Mouse (Mus musculus): Measurements from ENCODE around the gene Ldha. TPM values are rescaled to one million over a fixed set of nuclear protein-coding genes. Genes with fewer than 3 reads are reported as not detected.
A peak's percentile ranks its signal among the peaks of the same experiment; 100 is the strongest.

Gene Ldha
- polyA plus RNA-seq, 1 experiment from 2014 or later: 1,396 TPM

GRCm38 (mm10) chr7:46834994-46835610 lies 6.2 kb upstream of the Ldha start:
- no peak for ATAC-seq (ENCODE audit: low FRiP score, low TSS enrichment)
- Histone ChIP-seq H3K9ac (ENCODE audit: low read depth, low read length) (0 out of 2 replicates have a peak overlapping the region, but pooled peaks have one; percentile 28), H3K4me2 (replicated peaks; ENCODE audit: low read depth, low read length) (no peak overlapping the region), H3K4me3 (ENCODE audit: low read length) (no peak overlapping the region), H3K9me3 (ENCODE audit: control insufficient read depth, low read length) (no peaks in the 10 kb centered on the region), H3K36me3 (ENCODE audit: control insufficient read depth, insufficient read depth, low read length) (no peaks in the 10 kb centered on the region), H3K4me1 (ENCODE audit: control insufficient read depth, insufficient read depth, low read length) (peaks cover 27% of the 10 kb centered on the region), H3K27me3 (ENCODE audit: control insufficient read depth, insufficient read depth, low read length) (no peaks in the 10 kb centered on the region), H3K27ac (ENCODE audit: low read depth, low read length) (no peak overlapping the region)
- WGBS: 36% methylated on average over 14 of the region's 14 CpGs

GRCm38 (mm10) chr7:46836357-46836756 lies 4.9 kb upstream of the Ldha start:
- peaks cover 27% of the 10 kb centered on the region for H3K4me1 ChIP-seq (ENCODE audit: control insufficient read depth, insufficient read depth, low read length)
- no peak overlapping the region for H3K4me2 ChIP-seq (replicated peaks; ENCODE audit: low read depth, low read length)
- WGBS: 87% methylated on average over 5 of the region's 5 CpGs
- H3K9me3 ChIP-seq (ENCODE audit: control insufficient read depth, low read length): no peaks in the 10 kb centered on the region
- no peak for ATAC-seq (ENCODE audit: low FRiP score, low TSS enrichment)
- no peak overlapping the region for H3K9ac ChIP-seq (ENCODE audit: low read depth, low read length)
- H3K4me3 ChIP-seq (ENCODE audit: low read length): no peak overlapping the region
- H3K27me3 ChIP-seq (ENCODE audit: control insufficient read depth, insufficient read depth, low read length): no peaks in the 10 kb centered on the region
- no peaks in the 10 kb centered on the region for H3K36me3 ChIP-seq (ENCODE audit: control insufficient read depth, insufficient read depth, low read length)
- H3K27ac ChIP-seq (ENCODE audit: low read depth, low read length): no peak overlapping the region

- no peak overlapping the region for H3K27ac ChIP-seq (ENCODE audit: low read depth, low read length)
- H3K9ac ChIP-seq (ENCODE audit: low read depth, low read length): no peak overlapping the region
- peaks cover 27% of the 10 kb centered on the region for H3K4me1 ChIP-seq (ENCODE audit: control insufficient read depth, insufficient read depth, low read length)
- no peaks in the 10 kb centered on the region for H3K9me3 ChIP-seq (ENCODE audit: control insufficient read depth, low read length)
- no peaks in the 10 kb centered on the region for H3K27me3 ChIP-seq (ENCODE audit: control insufficient read depth, insufficient read depth, low read length)
- 45% methylated on average over 5 of the region's 5 CpGs for WGBS
- no peaks in the 10 kb centered on the region for H3K36me3 ChIP-seq (ENCODE audit: control insufficient read depth, insufficient read depth, low read length)
- no peak for ATAC-seq (ENCODE audit: low FRiP score, low TSS enrichment)
- H3K4me3 ChIP-seq (ENCODE audit: low read length): no peak overlapping the region
- H3K4me2 ChIP-seq (replicated peaks; ENCODE audit: low read depth, low read length): no peak overlapping the region
These were observed 4.2 kb upstream of the Ldha start for GRCm38 (mm10) chr7:46837073-46837472.

- Histone ChIP-seq H3K9me3 (ENCODE audit: control insufficient read depth, low read length) (no peaks in the 10 kb centered on the region), H3K27me3 (ENCODE audit: control insufficient read depth, insufficient read depth, low read length) (no peaks in the 10 kb centered on the region), H3K9ac (ENCODE audit: low read depth, low read length) (peak overlapping the region; percentile 38), H3K4me2 (replicated peaks; ENCODE audit: low read depth, low read length) (peak overlapping the region; percentile 21), H3K4me1 (ENCODE audit: control insufficient read depth, insufficient read depth, low read length) (peaks cover 27% of the 10 kb centered on the region), H3K27ac (ENCODE audit: low read depth, low read length) (peak overlapping the region; percentile 44), H3K4me3 (ENCODE audit: low read length) (no peak overlapping the region), H3K36me3 (ENCODE audit: control insufficient read depth, insufficient read depth, low read length) (no peaks in the 10 kb centered on the region)
- ATAC-seq (ENCODE audit: low FRiP score, low TSS enrichment): peak; percentile 74
- under 1% methylated on average over 8 of the region's 9 CpGs for WGBS
These were observed 3.1 kb upstream of the Ldha start for GRCm38 (mm10) chr7:46838104-46838671.

- peaks cover 27% of the 10 kb centered on the region for H3K4me1 ChIP-seq (ENCODE audit: control insufficient read depth, insufficient read depth, low read length)
- WGBS: 3% methylated on average over 8 of the region's 8 CpGs
These were observed 2.4 kb upstream of the Ldha start for GRCm38 (mm10) chr7:46838891-46839302.

GRCm38 (mm10) chr7:46839446-46839845 lies 1.8 kb upstream of the Ldha start:
- H3K4me1 ChIP-seq (ENCODE audit: control insufficient read depth, insufficient read depth, low read length): peaks cover 27% of the 10 kb centered on the region
- no peak overlapping the region for H3K4me3 ChIP-seq (ENCODE audit: low read length)
- peak overlapping the region; percentile 35 for H3K9ac ChIP-seq (ENCODE audit: low read depth, low read length)
- no peaks in the 10 kb centered on the region for H3K36me3 ChIP-seq (ENCODE audit: control insufficient read depth, insufficient read depth, low read length)
- H3K9me3 ChIP-seq (ENCODE audit: control insufficient read depth, low read length): no peaks in the 10 kb centered on the region
- H3K27me3 ChIP-seq (ENCODE audit: control insufficient read depth, insufficient read depth, low read length): no peaks in the 10 kb centered on the region
- peak; percentile 2; the same call in 1 of the 2 replicates for ATAC-seq (ENCODE audit: low FRiP score, low TSS enrichment)
- H3K4me2 ChIP-seq (replicated peaks; ENCODE audit: low read depth, low read length): no peak overlapping the region
- peak overlapping the region; percentile 43; the same call in 1 of the 2 replicates for H3K27ac ChIP-seq (ENCODE audit: low read depth, low read length)
- 44% methylated on average over 7 of the region's 7 CpGs for WGBS

More at GRCm38 (mm10) chr7:46838891-46839302, 2.4 kb upstream of the Ldha start:
- peak; percentile 36 for ATAC-seq (ENCODE audit: low FRiP score, low TSS enrichment)
- Histone ChIP-seq H3K4me3 (ENCODE audit: low read length) (no peak overlapping the region), H3K9me3 (ENCODE audit: control insufficient read depth, low read length) (no peaks in the 10 kb centered on the region), H3K36me3 (ENCODE audit: control insufficient read depth, insufficient read depth, low read length) (no peaks in the 10 kb centered on the region), H3K9ac (ENCODE audit: low read depth, low read length) (peak overlapping the region; percentile 35; the same call in 1 of the 2 replicates), H3K27ac (ENCODE audit: low read depth, low read length) (peak overlapping the region; percentile 44), H3K4me2 (replicated peaks; ENCODE audit: low read depth, low read length) (no peak overlapping the region; the same call in 1 of the 2 replicates), H3K27me3 (ENCODE audit: control insufficient read depth, insufficient read depth, low read length) (no peaks in the 10 kb centered on the region)

GRCm38 (mm10) chr7:46839861-46840260 lies 1.4 kb upstream of the Ldha start:
- H3K4me1 ChIP-seq (ENCODE audit: control insufficient read depth, insufficient read depth, low read length): peaks cover 29% of the 10 kb centered on the region
- 82% methylated on average over 5 of the region's 5 CpGs for whole genome bisulfite sequencing
- H3K9ac ChIP-seq (ENCODE audit: low read depth, low read length): no peak overlapping the region
- no peaks in the 10 kb centered on the region for H3K9me3 ChIP-seq (ENCODE audit: control insufficient read depth, low read length)
- no peak overlapping the region for H3K4me2 ChIP-seq (replicated peaks; ENCODE audit: low read depth, low read length)
- no peaks in the 10 kb centered on the region for H3K27me3 ChIP-seq (ENCODE audit: control insufficient read depth, insufficient read depth, low read length)
- no peak overlapping the region for H3K27ac ChIP-seq (ENCODE audit: low read depth, low read length)
- H3K36me3 ChIP-seq (ENCODE audit: control insufficient read depth, insufficient read depth, low read length): no peaks in the 10 kb centered on the region
- no peak overlapping the region for H3K4me3 ChIP-seq (ENCODE audit: low read length)
- ATAC-seq (ENCODE audit: low FRiP score, low TSS enrichment): no peak

GRCm38 (mm10) chr7:46840326-46840725 lies 949 bp upstream of the Ldha start:
- H3K4me2 ChIP-seq (replicated peaks; ENCODE audit: low read depth, low read length): no peak overlapping the region
- no peak for ATAC-seq (ENCODE audit: low FRiP score, low TSS enrichment)

GRCm38 (mm10) chr7:46842278-46842677 lies 1.0 kb downstream of the Ldha start:
- Histone ChIP-seq H3K4me2 (replicated peaks; ENCODE audit: low read depth, low read length) (no peak overlapping the region), H3K4me1 (ENCODE audit: control insufficient read depth, insufficient read depth, low read length) (peaks cover 32% of the 10 kb centered on the region), H3K9ac (ENCODE audit: low read depth, low read length) (no peak overlapping the region), H3K36me3 (ENCODE audit: control insufficient read depth, insufficient read depth, low read length) (no peaks in the 10 kb centered on the region), H3K9me3 (ENCODE audit: control insufficient read depth, low read length) (no peaks in the 10 kb centered on the region), H3K27me3 (ENCODE audit: control insufficient read depth, insufficient read depth, low read length) (no peaks in the 10 kb centered on the region), H3K27ac (ENCODE audit: low read depth, low read length) (no peak overlapping the region), H3K4me3 (ENCODE audit: low read length) (no peak overlapping the region)
- no peak for ATAC-seq (ENCODE audit: low FRiP score, low TSS enrichment)
- 34% methylated on average over 5 of the region's 5 CpGs for WGBS

More at GRCm38 (mm10) chr7:46840326-46840725, 949 bp upstream of the Ldha start:
- 73% methylated on average over 4 of the region's 4 CpGs for WGBS
- H3K4me1 ChIP-seq (ENCODE audit: control insufficient read depth, insufficient read depth, low read length): peaks cover 30% of the 10 kb centered on the region
- no peaks in the 10 kb centered on the region for H3K27me3 ChIP-seq (ENCODE audit: control insufficient read depth, insufficient read depth, low read length)
- no peak overlapping the region for H3K4me3 ChIP-seq (ENCODE audit: low read length)
- H3K27ac ChIP-seq (ENCODE audit: low read depth, low read length): no peak overlapping the region
- no peaks in the 10 kb centered on the region for H3K9me3 ChIP-seq (ENCODE audit: control insufficient read depth, low read length)
- H3K9ac ChIP-seq (ENCODE audit: low read depth, low read length): no peak overlapping the region
- H3K36me3 ChIP-seq (ENCODE audit: control insufficient read depth, insufficient read depth, low read length): no peaks in the 10 kb centered on the region
